Mouse (Mus musculus) erythroblast, embryonic 14.5 days (primary cell): Measurements from ENCODE around the gene Mesd.

Experiments used
- GATA1 ChIP-seq: IDR thresholded peaks from 2 replicates; pipeline ENCODE4 v1.6.1; 2012; ENCODE audit warnings: low read length, inconsistent platforms, mixed read lengths
- TAL1 ChIP-seq: IDR thresholded peaks from 3 replicates; pipeline ENCODE4 v1.6.1; 2012; ENCODE audit warnings: low read length, inconsistent platforms, mixed read lengths

DNA sequence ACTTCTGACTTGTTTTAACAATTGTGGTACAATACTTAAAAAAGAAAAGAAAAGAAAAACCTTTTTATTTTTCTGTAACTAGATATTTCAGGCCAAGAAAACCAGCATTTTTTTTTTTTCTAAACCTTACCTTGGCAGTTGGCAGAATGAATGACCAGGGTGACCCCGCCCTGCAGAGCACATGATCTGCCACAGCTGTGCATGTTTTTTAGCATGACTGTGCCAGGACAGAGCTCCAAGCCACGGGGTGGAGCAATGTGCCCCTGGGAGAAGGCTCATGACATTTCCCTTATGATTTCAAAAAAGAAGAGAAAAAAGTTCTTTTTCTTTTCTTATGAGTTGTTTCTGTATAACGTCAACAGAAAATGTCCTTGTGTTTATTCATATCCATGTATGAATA is 5.1 kb downstream of the Mesd start:
- TF ChIP-seq TAL1 (no peak), GATA1 (no peak)
